Mouse (Mus musculus) c-Kit-positive CD71-negative TER-119-negative erythroid progenitor cells, embryonic 14.5 days (primary cell): ENCODE results near the gene Neo1.
A peak's percentile ranks its signal among the peaks of the same experiment; 100 is the strongest.
"Not testable (repeated sequence)": the region's sequence is repeated elsewhere in the genome, so short reads cannot be mapped to it uniquely, and the experiment has no call there.

Source experiments
- DNase-seq: peaks from one replicate; pipeline ENCODE4 v3.0.0-alpha.2; 2013; ENCODE audit warnings: low read depth

Neo1 gene

GRCm38 (mm10) chr9:58989255-58989928 lies 46.8 kb downstream of the Neo1 start:
- no peak for DNase-seq

GRCm38 (mm10) chr9:58979034-58979433 lies 57.2 kb downstream of the Neo1 start:
- peak; percentile 31 for DNase-seq

GRCm38 (mm10) chr9:58971154-58971553 lies 65.1 kb downstream of the Neo1 start:
- not testable (repeated sequence) for DNase-seq

GRCm38 (mm10) chr9:58967371-58967770 lies 68.9 kb downstream of the Neo1 start:
- DNase-seq: no peak

- no peak for DNase-seq
Observed at GRCm38 (mm10) chr9:58955507-58955906, 80.7 kb downstream of the Neo1 start.

- DNase-seq: not testable (repeated sequence)
Observed at GRCm38 (mm10) chr9:58945910-58946309, 90.3 kb downstream of the Neo1 start.

- no peak for DNase-seq
Observed at GRCm38 (mm10) chr9:58934776-58935175, 101.5 kb downstream of the Neo1 start.

GRCm38 (mm10) chr9:58928103-58928502 lies 108.1 kb downstream of the Neo1 start:
- DNase-seq: peak; percentile 17

- peak; percentile 42 for DNase-seq
Observed at GRCm38 (mm10) chr9:58902869-58903585, 133.2 kb downstream of the Neo1 start.

- no peak for DNase-seq
Observed at GRCm38 (mm10) chr9:58899602-58900001, 136.6 kb downstream of the Neo1 start.

GRCm38 (mm10) chr9:58891840-58892640 lies 144.2 kb downstream of the Neo1 start:
- DNase-seq: no peak

GRCm38 (mm10) chr9:58890893-58891292 lies 145.3 kb downstream of the Neo1 start:
- no peak for DNase-seq

GRCm38 (mm10) chr9:58889782-58890448 lies 146.3 kb downstream of the Neo1 start:
- no peak for DNase-seq

GRCm38 (mm10) chr9:58882686-58883085 lies 153.6 kb downstream of the Neo1 start:
- no peak for DNase-seq

GRCm38 (mm10) chr9:58879836-58880235 lies 156.4 kb downstream of the Neo1 start:
- no peak for DNase-seq

- no peak for DNase-seq
Observed at GRCm38 (mm10) chr9:58876946-58877625, 159.2 kb downstream of the Neo1 start.

GRCm38 (mm10) chr9:58875439-58875838 lies 160.8 kb downstream of the Neo1 start:
- no peak for DNase-seq

- no peak for DNase-seq
Observed at GRCm38 (mm10) chr9:58874354-58874753, 161.9 kb downstream of the Neo1 start.

- peak; percentile 43 for DNase-seq
Observed at GRCm38 (mm10) chr9:58873541-58874324, 162.5 kb downstream of the Neo1 start.

- DNase-seq: no peak
Observed at GRCm38 (mm10) chr9:58871141-58871540, 165.1 kb downstream of the Neo1 start.

GRCm38 (mm10) chr9:58863826-58864225 lies 172.4 kb downstream of the Neo1 start:
- DNase-seq: no peak
